Mouse (Mus musculus) c-Kit-positive CD71-negative TER-119-negative erythroid progenitor cells, embryonic 14.5 days (primary cell): ENCODE measurements around the gene Pyy.

Source experiments
- DNase-seq: peaks from one replicate; pipeline ENCODE4 v3.0.0-alpha.2; 2013; ENCODE audit warnings: low read depth

Pyy gene

DNA sequence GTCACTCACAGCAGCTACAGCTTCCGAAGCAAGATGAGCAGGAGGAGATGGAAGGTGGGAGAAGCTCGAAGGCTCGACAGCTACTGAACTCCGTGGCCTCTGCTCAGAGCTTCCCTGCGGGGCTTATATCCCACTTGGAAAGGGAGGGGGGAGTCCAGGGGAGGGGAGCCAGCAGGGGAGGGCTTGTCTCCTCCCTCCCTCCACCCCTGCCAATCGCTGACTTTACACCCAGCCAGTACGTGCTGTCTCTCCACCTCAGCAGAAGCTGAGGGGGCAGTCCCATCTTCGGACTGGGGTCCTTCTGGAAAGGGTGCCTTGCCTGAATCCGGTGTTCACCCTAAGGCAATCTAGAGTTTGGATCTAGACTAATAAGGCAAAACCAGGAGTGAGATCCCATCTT lies at the start of gene Pyy:
Gene Pyy, minus strand, starts transcription at position 101 of the 400 bp plus-strand sequence.
- DNase-seq, result no peak

GRCm38 (mm10) chr11:102156786-102157089 lies 49.1 kb upstream of the Pyy start:
- DNase-seq, result no peak

- peak; percentile 89 for DNase-seq
These were observed 48.6 kb upstream of the Pyy start, which contains the start of gene Tmem101 for GRCm38 (mm10) chr11:102156039-102156785. Tmem101 (minus strand) TSS chr11:102156404.

DNA sequence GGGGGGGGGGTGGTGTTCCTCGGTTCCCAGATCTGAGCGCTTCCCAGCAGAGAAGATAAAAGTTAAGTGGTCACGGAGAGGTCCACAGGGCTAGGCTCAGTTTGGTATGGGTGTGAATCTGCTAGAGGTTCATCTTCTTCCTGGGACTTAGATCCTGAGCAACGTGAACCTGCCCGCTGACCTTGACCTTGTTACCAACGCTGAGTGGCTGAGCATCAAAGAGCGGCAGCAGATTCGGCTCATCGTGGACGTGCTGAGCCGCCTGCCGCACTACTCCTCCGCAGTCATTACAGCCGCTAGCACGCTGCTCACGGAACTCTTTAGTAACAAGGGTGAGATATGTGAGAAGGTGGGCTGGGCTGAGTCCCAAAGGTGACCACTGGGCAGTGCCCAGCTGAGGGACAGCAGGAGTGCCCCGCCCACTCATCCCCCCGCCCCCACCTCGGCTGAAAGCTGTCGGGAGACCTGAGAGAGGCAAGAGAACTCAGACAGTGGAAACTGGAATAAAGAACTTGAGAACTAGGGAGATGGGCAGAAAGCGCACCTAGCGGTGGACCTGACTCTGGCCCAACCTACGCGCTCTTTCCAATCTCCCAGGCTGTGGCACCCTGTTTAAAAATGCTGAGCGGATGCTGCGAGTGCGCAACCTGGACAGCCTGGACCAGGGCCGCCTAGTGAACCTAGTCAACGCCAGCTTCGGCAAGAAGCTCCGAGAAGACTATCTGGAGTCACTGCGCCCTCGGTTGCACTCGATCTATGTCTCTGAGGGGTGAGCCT lies 39.8 kb upstream of the Pyy start:
- DNase-seq, result no peak

- no peak for DNase-seq
These were observed 38.9 kb upstream of the Pyy start for GRCm38 (mm10) chr11:102146531-102146930.

GRCm38 (mm10) chr11:102146005-102146404 lies 38.4 kb upstream of the Pyy start:
- no peak for DNase-seq

DNA sequence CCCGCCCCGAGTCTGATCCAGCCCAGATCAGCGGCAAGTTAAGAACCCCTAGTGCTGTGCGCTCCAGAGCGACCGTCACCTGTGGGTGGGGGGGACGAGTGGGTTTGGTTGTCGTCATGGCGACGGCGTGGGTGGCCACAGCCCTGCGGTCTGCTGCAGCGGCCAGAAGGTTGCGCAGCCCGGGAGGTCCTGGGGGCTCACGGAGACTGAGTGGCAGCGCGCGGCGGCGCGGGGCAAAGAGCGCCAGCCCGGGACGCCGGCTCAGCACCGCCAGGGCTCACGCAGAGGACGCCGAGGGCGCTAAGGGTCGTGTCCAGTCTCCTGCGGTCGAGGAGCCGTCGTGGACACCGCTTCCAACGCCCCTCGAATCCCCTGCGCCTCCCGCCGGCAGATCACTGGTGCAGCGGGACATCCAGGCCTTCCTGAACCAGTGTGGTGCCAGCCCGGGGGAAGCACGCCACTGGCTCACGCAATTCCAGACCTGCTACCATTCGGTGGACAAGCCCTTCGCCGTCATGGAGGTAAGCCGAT lies 37.9 kb upstream of the Pyy start, which contains the start of gene Nags:
Gene Nags, plus strand, starts transcription at position 43 of the 531 bp plus-strand sequence.
- DNase-seq, result no peak

GRCm38 (mm10) chr11:102144957-102145470 lies 37.4 kb upstream of the Pyy start:
- no peak for DNase-seq

DNA sequence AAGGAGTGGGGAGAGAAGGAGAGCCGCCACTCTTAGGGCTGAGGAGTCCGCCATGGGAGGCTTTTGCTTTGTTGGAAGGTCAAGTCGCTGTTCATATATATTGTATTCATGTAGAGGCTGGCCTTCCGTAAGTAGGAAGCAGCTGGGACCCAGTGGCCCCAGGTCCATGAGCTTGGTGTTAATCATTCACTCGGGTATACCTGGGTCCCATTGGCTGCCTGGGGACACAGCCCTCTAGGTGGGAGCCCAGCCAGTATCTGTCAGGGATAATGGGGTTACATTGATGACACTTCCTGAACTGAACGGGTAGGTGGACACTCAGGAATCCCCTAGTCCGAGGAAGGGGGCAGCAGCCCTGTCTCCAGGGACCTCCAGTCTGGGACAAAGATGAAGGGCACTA lies 34.7 kb upstream of the Pyy start:
- no peak for DNase-seq

GRCm38 (mm10) chr11:102140508-102140907 lies 32.9 kb upstream of the Pyy start:
- DNase-seq, result peak; percentile 73

DNA sequence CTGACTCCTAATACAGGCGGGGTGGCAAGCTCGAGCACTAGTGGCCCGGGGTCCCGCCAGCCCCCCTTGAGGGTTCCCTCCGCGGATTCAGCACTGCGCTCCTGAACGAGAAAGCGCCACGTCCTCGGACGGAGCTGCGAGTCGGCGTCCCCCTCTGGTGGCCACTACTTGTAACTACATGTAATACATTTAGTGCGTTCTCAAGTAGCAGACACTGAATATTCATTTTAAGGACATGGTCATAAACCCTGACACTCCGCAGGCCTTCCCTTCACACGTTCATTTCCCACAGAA lies 30.8 kb upstream of the Pyy start:
- no peak for DNase-seq

DNA sequence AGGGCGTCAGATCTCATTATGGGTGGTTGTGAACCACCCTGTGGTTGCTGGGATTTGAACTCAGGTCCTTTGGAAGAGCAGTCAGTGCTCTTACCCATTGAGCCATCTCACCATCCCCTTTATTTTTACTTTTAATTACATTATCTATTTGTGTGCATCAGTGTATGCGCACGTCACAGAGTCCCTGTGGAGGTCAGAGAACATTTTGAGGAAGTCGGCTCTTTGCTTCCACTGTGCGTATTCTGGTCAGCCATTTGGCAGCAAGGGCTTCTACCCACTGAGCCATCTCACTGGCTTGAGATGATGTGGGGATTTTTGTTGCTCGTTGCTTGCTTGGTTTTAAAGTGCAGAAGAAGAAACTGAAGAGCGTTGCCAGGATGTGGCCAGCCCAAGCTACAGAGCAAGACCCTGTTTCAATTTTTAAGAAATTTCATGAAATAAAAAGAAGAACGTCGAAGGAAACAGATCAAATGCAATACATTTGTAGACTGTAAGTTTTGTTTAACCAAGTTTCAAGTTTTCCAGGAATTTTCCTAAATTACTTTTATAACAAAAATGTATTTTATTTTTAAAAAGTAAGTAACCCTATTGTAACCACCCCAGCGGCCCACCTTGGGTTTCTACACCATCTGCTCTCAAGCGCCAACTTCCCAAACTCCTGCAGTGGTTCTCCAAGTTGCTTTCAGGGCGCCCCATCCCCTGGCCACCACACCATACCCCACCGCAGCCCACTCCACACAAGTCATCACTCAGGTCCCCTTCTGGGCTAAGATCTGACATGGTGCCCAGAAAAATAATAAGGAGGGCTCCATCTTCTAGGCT lies 30.2 kb upstream of the Pyy start:
- DNase-seq, result no peak

GRCm38 (mm10) chr11:102134516-102134915 lies 26.9 kb upstream of the Pyy start:
- DNase-seq, result no peak

DNA sequence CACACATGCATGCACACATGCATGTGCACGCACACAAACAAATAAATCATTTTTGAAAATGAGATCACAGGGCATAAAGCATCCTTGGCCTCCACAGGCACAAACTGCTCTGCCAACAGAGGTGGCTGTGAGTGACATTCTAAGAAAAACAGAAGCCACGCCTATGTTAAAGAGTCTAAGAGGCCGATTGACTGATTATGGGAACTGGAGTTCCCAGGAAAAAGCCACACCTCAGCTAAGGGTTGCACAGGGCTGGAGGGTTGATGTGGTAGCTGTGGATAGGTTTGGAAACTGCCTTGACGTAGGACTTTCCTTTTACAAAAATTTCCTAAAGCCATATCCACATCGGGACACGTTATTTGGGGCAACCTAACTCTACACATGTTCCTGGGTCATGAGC lies 9.8 kb upstream of the Pyy start:
- no peak for DNase-seq

- DNase-seq, result no peak
These were observed 8.6 kb upstream of the Pyy start for GRCm38 (mm10) chr11:102116241-102116640.

DNA sequence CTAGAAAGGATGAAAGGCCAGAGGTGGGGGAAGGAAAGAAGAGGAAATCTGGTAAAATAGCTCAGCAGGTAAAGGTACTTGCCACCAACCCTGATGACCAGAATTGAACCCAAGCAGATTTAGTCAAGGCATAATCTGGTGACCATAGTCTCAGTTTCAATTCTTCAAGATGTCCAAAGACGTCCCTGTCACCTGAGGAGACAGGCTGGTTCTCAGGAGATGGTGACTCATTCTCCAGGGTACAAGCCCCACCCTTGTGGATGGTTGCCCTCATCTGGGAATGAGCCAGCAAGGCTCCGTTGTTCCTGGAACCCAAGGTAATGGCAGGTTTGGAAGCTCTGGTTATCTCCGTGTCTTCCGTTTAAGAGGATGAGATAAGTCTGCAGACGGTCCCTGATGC lies 3.9 kb upstream of the Pyy start:
- no peak for DNase-seq

- DNase-seq, result no peak
These were observed 721 bp downstream of the Pyy start for GRCm38 (mm10) chr11:102106911-102107310.

- no peak for DNase-seq
These were observed 5.0 kb downstream of the Pyy start for GRCm38 (mm10) chr11:102102485-102103258.

- DNase-seq, result no peak
These were observed 6.4 kb downstream of the Pyy start, which contains the start of gene Ppy for GRCm38 (mm10) chr11:102101219-102101618. Ppy (minus strand) TSS chr11:102101319.

DNA sequence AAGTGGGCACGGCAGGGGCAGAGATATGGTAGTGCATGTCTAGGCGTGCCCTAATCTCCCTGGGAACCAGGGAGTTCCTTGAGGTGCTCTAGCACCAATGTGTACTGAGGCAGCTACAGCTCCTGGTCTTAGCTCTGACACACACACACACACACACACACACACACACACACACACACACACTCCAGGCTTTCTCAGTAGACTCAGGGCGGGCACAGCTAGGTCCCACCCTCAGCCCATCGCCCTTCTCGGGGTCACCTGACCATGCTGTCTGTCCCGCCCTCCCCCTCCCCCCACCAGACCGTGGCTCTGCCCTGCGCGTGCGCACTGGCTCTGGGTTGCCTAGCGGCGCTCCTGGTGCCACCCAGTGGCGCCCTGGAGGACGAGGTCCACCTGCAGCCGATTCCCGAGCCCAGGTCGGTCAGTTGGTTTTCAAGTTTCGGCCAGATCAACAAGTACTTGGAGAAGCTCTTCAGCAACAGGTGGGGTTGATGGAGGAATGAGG lies 10.7 kb downstream of the Pyy start:
- no peak for DNase-seq

GRCm38 (mm10) chr11:102096446-102096845 lies 11.2 kb downstream of the Pyy start:
- DNase-seq, result no peak
